Mouse (Mus musculus) CH12F3 (cell line): ENCODE results near the gene Crygc.
"Not testable (repeated sequence)": the region's sequence is repeated elsewhere in the genome, so short reads cannot be mapped to it uniquely, and the experiment has no call there.

Source experiments
- in situ Hi-C: fragments of 300-500 bp; cut with MboI; formaldehyde crosslinking; loops from 2 replicates; pipeline ENCODE4 v1.14.3; 2020; ENCODE audit warnings: low sequenced_read_pairs

Gene Crygc

DNA sequence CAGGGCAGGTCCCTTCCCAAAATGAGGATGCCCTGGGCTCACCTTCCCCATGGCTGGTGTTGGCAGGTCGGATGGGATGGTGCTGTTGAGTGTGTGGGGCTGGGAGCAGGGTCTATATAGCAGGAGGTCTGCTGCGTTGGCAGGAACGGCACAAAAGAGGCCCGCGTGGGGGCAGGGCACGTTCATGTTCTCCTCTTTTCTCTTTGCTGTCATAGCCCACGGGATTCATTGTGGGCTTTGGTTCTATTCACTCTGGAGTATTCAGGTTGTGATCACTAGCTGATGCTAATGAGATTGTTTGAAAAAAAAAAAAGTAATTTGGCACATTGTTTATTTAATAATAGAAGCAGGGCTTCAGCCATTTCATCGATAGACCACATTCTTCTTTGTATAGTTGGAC, 10.1 kb downstream of the Crygc start, which contains the start of gene Crygd:
Gene Crygd (minus strand): TSS at position 101 of the 400 bp plus-strand sequence.
- in situ Hi-C loops = no loop called here

DNA sequence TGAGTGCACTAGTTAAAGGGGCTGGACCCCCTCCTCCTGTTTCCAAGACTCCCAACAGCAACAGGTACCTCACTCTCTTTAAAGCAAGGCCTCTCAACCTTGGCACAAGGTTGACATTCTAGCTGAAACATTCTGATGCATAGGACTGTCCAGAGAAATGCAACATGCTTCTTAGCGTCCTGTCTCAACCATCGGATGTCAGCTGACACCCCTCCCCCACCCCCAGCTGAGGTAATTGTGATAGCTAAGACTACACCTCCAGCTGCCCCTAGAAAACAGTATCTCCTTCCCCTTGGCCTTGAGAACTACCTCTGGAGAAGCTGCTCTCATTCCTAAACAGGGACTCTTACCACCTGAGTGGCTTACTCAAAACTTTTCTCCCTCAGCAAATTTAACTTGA, 21.3 kb downstream of the Crygc start:
- in situ Hi-C loops = no loop called here

DNA sequence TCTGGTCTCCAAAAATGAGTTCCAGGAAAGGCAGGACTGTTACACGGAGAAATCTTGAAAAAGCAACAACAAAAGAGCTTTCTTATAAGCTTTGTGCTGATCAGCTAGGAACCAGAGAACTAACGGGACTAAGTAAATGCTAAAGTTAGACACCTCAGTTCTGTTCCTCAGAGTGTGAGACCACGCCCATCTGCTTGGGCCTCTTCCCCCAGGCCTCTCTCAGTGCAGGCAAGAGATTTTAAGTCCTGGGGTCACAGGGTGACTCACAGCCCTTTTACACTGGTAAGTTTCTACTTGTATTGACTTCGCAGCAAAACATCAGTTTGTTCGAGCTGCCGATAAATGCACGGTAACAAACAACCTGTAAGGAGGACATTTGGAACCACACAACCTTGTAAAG, 21.8 kb downstream of the Crygc start:
- in situ Hi-C loops = no loop called here

DNA sequence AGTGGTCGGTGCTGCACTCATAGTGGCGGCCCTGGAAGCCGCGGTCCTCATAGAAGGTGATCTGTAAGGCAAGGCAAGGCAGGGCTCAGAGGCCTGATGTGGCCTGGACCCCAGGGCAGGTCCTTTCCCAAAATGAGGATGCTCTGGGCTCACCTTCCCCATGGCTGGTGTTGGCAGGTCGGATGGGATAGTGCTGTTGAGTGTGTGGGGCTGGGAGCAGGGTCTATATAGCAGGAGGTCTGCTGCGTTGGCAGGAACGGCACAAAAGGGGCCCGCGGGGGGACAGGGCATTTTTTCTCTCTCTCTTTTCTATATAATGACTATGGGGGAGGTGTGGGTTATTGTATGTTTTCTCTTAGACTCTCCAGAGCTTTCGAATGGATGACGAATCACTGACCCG, 22.5 kb downstream of the Crygc start, which contains the start of gene Cryge:
Gene Cryge (minus strand): TSS at position 198 of the 400 bp plus-strand sequence.
- in situ Hi-C loops = not testable (repeated sequence)

DNA sequence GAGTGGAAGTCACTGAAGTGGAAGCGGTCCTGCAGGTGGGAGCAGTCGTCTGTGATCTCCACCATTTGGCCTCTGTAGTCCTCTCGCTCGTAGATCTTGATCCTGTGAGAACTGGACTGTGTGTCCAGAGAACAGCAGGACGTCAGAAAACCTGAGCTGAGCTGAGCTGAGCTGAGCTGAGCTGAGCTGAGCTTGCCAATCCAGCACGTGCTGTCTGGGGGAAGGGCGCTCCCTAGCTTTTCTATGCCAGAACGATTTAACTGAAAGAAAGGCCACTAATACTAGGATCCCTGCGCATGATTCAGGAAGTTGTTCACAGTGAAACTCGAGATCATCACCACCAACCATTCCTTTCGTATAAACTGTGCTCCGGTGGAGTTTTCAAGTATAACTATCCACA, 24.7 kb downstream of the Crygc start:
- in situ Hi-C loops = no loop called here

DNA sequence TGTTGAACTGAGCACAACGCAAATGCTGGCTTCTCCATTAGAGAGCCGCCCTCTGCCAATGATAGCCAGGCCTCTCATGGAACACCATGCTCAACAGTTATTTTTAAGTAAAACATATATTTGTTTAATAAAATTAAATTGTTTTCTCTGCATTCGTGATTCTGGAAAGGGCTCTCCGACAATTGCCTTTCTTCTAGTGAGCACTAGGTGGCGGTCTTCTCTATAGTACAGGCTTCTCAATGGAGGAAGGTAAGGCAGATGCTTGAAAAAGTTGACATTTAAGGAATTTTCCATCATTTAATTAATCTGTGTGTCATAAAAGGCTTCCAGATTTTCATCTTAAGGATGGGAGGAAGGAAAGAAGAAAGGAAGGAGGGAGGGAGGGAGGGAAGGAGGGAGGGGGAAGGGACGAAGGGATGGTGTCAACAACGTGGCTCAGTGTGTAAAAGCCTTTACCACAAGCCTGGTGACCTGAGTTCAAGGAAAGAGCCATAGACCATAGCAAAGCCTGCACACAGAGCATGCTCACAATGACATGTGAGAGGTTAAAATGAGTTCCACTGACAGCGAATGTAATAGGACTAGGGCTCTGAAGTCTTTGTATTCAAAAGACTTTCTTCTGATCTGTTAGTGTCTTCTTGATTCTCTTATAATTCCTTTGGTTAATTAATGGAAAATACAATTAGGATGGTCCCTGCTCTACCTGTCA, 26.9 kb downstream of the Crygc start:
- in situ Hi-C loops = no loop called here

DNA sequence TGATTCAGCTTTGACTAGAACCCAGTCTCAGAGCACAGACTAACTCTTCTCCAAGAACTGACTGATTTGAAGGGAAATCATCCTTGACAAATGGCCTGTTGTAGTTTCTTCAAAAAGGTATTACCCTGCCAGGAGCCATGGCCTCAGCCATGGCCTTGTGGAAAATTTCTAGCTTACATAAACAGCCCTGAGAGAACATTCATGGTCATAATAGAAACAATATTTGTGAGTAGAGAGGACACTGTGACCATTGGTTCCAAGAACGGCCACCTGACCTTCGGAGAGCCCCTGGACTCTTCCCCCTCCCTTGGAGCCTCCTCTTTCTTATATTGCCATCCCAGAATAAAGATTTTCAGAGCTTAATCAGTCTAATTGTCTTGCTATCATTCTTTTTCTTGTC, 30.1 kb downstream of the Crygc start:
- in situ Hi-C loops = no loop called here

DNA sequence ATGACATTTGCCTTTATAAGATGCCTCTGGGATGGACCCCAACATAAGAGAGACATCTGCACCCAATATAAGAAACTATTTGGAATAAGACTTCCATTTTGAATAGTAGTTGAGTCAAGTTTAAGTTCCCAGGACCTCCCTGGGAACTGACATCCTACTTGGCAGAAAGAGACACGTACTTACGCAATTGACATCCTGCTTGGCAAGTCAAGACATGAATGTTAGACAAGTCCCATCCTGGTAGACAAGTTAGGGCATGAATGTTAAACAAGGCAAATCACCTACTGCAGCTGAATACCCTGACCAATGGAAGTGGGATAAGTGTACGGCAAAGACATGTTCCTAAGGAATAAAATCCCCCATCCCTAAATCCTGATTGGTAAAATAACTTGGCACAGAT, 31.7 kb downstream of the Crygc start:
- in situ Hi-C loops = no loop called here

DNA sequence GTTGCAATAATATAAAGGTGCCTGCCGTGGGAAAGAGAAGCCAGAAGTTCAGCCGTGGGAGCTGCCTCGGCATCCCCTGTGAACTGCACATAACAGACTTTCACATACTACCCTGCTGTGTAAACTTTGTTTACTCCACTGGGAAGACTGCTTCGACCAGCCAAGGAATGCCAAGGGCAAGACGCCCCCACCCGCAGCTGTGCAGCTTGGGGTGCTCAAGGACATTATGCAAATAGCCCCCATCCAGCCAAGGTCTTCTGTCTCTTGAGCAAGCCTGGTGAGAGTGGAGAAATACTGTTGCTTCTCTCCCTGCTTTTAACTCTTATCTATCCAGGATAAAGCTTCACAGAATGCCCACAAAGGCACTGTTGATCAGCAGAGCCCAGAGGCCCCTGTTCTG, 32.7 kb downstream of the Crygc start:
- in situ Hi-C loops = no loop called here

DNA sequence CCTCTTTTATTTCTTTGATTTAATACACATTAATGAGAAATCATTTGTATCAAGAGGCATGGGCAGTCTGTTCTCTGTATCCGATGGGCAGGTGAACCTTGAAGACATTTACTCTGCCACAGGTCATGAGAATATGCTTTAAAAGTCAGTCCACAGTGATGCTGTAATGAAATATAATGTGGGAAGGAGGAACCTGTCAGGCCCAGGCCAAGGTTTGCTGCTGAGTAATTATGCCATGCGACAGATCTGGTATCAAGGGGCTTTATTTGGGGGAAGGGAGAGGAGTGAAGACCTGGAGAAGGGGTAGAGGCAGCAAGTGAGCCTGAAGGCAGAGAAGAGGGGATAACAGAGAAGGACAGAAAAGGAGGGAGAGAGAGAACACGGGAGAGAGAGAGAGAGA, 33.8 kb downstream of the Crygc start:
- in situ Hi-C loops = no loop called here

DNA sequence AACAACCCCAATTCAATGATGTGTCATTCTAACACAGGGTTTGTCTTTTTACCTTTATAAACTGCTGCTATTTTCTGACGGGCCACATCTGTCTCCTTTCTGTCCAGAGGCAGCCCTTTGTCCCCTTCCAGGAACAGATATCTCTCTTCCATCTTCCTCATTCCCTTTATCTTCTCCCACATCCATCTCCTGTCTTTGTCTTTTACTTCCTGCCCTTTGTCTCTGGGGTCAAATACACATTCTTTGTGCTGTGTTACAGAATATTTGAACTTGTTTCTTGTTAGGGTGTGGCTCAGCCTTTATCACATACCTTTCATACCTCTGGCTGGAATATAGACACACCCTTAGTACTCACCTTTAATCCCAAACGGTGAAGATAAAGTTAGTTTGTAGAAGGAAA, 35.9 kb downstream of the Crygc start:
- in situ Hi-C loops = no loop called here

DNA sequence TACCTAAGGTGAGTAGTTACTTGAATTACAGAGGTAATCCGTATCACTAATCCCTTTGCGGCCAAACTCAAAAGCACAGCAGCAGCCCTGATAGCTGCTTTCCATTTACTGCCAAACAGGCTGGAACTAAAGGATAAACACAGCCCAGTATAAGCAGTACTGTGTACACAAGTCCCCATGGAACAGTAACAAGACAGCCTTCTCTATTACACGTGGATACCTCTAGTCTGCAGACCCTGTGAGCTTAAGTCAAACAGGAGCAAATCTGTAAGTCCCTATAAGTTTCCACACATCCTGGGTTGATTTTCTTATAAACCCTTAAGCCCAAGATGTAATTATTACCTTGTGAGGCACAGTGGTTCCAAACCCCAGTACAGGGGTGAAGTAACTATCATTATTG, 38.0 kb downstream of the Crygc start:
- in situ Hi-C loops = no loop called here

DNA sequence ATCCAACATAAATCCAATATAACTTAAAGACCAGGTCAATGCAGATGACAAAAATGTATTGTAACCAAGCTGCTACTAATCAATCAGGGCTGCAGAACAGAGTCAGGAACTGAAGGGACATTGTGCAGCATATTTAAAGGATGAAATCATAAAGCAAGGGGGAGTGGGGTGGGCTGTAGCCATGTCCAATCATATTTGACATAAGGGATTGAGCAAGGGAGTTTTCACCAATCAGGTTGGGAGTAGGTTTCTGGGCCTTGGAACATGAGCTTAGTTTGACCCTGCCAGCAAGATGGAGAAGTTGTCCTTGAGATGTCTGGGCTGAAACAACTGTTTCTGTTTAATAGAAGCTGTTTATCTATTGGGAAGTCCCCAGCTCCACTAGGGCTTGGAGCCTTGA, 40.8 kb downstream of the Crygc start, which contains the start of gene Akr1cl:
Gene Akr1cl (minus strand): TSS at position 119 of the 400 bp plus-strand sequence.
- in situ Hi-C loops = no loop called here

DNA sequence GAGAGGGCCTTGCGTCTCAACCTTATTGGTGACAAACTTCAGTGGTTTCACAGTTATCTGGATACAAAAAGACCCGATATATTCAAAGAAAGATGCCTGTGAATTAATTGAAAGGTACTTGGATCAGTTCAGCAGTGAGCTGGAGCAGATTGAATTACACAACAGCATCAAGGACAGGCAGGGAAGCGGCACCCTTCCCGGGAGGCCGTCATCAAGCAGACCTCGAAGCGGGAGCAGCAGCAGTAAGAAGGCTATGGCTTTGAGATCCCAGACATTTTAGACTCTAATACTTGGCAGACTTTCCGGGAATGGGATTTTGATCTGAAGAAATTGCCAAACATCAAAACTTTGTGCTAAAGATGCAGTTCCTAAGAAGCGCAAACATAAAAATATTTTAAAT, 45.3 kb downstream of the Crygc start:
- in situ Hi-C loops = no loop called here
